Mouse (Mus musculus): Measurements from ENCODE around the gene Clec2d.

The Clec2d gene

GRCm38 (mm10) chr6:129228935-129229773 lies 48.7 kb downstream of the Clec2d start:
- DNase-seq: no peak

- no peak for DNase-seq
Observed at GRCm38 (mm10) chr6:129229774-129230578, 49.6 kb downstream of the Clec2d start.

GRCm38 (mm10) chr6:129232005-129232841 lies 51.8 kb downstream of the Clec2d start:
- DNase-seq: no peak

GRCm38 (mm10) chr6:129232842-129233205 lies 52.4 kb downstream of the Clec2d start:
- no peak for DNase-seq

- no peak for DNase-seq
Observed at GRCm38 (mm10) chr6:129233366-129233954, 53.0 kb downstream of the Clec2d start.

- DNase-seq: no peak
Observed at GRCm38 (mm10) chr6:129233955-129234369, 53.5 kb downstream of the Clec2d start.

- no peak for DNase-seq
Observed at GRCm38 (mm10) chr6:129234456-129235360, 54.3 kb downstream of the Clec2d start.

GRCm38 (mm10) chr6:129235855-129236461 lies 55.5 kb downstream of the Clec2d start:
- DNase-seq: no peak

Measured in right cerebral cortex, postnatal 14 days (tissue).